Mouse (Mus musculus): Measurements from ENCODE around the gene Prpf6.

Gene Prpf6

DNA sequence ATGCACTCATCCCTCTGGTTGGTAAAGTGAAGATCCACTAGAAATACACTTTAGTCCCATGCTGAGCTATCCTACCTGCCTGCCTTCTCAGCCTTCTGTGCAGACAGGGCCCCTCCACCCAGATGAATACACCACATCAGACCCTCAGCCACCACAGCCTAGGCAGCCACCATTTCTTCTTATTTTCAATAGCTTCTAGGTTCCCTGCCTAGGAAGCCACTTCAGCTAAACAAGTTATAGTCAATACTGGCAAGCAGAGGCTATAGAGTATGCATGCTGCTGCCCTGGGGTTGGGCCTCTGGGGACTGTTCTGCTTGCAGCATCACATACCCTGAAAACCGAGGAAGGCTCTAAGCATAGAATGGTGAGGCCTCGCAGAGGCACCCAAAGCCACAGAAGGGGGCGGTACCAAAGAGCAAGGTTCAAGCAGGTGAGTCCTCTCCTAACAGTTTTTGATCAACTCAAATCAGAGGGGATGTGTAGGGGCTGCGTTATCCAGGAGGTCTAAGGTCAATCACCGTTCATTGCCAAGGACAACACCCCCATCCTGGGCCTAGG, at the start of gene Prpf6:
Gene Prpf6 (plus strand): TSS at position 341 of the 558 bp plus-strand sequence.
- no peak for DNase-seq (ENCODE audit: low spot score)

DNA sequence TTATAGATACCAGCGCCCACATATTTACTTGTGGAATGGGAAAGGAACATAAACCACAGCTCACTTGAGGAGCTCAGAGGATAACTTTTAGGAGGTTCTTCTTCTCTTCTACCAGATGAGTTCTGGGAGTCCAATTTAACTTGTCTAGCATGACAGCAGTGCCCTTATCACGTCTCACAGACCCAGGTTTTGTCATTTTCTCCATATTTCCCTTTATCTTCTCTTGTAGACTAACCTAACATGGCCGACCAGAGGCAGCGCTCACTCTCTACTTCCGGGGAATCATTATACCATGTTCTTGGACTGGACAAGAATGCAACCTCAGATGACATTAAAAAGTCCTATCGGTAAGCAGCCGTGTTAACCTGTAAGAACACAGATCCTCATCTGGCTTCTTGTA, 45.5 kb upstream of the Prpf6 start:
- no peak for DNase-seq (ENCODE audit: low spot score)

DNA sequence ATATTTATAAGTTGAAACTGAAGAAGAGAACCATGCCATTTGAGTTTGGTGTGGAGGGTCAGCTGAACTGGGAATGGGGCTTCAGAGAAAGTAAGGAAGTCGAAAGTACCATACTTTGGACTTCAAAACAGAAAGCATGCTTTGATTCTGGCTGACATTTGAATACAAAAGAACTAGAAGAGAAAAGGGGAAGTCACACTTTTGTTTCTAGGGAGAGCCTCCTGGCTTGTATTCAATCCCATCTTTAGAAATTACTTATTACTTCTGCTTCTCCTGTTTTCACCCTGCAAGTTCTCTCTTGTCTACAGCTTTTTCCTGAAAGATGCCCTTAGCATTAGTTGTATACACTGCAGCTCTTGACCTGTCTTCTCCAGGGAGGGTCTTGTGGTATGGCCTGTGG, 43.4 kb upstream of the Prpf6 start:
- no peak for DNase-seq (ENCODE audit: low spot score)

DNA sequence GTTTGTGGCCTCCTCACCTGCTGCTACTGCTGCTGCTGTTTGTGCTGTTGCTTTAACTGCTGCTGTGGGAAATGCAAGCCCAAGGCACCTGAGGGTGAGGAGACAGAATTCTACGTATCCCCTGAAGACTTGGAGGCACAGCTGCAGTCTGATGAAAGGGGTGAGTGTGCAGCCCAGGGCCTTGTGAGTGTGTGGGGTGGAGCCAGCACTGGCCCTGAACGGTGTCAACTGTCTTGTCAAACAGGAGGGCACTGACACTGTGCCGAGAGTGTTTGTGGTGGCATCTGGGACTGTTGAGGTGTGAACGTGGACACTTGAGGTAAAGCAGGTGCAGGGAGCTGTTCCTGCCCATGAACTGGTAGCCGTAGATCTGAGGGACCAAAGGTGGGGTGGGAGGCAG, 43.0 kb upstream of the Prpf6 start:
- DNase-seq (ENCODE audit: low spot score), result no peak

DNA sequence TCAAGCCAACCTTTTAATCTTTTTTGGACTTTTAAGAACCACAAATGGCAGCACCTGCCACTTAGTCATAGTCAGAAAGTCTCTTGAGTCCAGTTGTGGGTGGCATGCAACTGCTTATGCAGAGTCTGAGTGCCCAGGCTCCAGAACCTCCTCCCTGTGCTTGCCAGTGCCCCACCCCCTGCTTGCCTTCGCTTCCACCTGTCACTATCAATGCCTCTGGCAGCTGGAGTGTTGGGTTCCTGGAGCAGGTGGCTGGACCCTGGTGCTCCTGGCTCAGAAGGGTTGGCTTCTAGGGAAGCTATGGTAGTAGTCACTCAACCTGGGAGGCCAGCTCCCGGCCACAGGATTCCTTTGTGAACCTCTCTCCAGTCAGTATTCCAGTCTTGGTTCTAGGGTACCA, 41.4 kb upstream of the Prpf6 start:
- DNase-seq (ENCODE audit: low spot score), result no peak

DNA sequence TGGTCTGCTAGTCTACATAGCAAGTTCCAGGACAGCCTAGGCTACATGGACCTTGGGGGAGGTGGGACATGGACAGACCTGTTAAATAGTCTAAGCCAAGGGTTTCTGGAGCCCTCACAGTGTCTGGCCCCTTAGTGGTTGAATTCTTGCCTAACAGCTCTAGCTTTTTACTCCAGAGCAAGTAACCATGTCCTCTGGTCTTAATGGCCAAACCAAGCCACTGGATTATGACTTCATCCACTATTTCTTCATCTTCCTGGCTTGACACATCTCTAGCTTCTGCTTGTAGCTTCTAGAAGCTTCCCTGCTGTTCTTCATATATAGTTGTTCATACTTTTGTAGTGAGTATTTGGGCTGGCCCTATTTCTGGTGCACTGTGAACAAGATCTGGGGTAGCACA, 37.9 kb upstream of the Prpf6 start:
- DNase-seq (ENCODE audit: low spot score), result no peak

DNA sequence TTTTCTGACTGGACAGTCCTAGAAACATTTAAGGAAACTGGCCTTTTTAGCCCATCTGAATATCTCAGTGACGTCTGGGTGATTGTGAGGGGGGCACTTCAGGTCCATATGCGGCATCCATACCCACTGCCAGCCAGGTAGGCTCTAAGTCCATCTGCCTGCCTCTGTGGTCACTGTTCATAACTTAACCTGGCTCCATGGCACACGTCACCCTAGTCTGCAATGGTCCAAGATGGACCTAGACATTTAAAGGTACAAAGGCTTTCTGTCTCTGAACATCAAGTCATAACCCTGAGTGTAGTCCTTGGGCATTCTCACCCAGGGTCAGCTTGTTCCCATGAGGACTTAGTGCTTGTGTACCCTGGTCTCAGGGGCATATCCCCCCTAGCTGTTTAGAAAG, 24.3 kb upstream of the Prpf6 start:
- no peak for DNase-seq (ENCODE audit: low spot score)

DNA sequence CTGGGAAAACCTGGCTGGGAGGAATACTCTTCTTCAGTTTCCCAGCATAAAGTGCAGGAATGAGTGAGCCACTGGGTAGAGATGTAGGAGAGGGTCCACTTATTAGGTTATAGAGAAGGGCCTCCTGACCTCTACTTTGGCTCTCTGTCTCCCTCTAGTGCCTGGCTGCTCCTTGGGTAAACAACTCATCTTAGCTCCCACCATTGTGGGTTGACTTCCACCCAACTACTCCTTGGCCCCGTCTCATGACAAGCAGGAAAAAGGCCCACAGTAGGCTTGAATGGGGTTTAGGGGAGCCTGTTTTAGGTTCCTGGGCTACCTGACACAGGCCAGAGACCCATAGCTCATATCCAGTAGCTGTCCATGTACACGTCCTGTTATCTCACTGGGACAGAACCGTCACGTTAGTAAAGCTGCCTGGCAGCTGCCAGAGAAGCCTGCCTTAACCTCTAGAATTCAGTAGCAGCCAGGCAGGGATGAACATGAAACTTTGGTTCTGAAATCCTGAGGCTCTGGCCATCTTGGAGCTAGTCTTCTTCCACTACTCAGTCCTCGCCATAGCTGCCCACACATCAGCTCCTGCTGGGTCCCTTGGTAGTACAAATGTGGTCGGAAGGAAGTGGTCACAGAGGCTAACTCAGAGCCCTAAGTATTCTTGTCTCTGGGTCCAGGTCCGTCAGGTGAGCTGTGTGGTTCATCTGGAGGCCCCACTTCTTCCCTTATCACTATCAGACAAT, 23.2 kb upstream of the Prpf6 start:
- DNase-seq (ENCODE audit: low spot score), result peak; percentile 78

DNA sequence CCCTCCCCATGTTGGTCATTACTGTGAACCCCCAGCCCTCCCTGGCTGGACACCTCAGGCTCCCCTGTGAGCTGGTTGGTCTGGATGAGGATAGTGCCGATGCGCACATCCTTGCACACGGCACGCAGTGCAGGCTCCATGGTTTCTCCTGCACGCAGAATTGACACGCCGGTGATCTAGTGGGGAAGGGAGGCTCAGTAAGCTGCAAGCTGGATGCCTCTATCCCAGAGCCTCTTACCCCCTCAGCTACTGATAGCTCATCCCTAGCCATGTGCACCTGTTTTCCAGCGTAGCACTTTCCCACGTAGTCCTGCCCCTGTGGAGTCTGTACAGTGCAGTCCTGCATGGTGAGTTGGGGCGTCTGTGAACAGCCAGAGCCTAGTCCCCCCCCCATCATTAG, 21.8 kb upstream of the Prpf6 start:
- no peak for DNase-seq (ENCODE audit: low spot score)

DNA sequence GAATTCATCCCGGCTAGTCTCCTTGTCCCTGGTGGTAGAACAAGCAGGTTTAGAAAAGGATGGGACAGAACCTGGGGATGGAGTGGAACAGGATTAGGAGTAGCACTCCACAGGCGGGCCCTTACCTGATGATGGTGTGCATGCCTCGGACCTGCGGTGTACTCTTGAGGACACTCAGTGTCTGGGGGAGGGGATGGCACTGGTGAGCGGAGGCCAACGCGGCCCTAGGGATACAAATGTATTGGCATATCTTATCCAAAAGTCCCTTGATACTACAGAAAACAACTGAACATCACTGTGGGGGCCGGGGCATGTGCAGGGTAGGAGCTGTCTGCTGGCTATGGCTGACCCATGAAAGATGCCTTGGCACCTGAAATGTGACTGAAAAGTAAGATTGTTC, 21.3 kb upstream of the Prpf6 start:
- no peak for DNase-seq (ENCODE audit: low spot score)

DNA sequence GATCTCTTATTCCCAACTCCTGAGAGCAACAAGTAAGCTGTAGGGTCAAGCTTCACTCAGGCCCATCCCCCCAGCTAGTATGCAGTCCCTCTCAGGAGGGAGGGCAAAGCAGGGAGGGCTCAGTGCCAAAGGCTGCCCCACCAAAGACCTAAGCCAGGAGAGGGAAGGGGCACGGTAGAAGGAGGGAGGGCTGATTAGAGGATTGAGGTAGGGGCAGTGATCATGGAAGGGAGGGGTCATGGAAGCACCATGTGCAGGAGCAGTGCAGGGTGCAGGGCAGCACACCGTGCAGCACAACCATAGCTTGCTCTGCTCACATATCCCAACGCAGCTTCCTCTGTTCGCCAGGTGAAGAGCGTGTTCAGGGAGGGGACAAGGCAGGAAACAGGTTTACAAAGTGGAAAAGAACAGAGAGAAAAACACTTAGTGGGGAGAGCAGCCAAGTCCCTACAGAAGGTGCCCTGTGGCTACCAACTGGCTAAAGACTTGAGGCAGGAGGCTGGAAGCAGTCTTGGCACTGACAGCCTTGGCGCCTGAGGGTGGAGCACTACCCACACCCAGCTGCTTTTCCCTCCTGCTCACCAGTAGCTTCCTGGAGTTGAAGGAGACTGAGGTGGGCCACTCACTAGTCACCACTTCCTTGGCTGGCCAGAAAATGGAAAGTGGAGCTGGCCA, 20.6 kb upstream of the Prpf6 start:
- DNase-seq (ENCODE audit: low spot score), result no peak

DNA sequence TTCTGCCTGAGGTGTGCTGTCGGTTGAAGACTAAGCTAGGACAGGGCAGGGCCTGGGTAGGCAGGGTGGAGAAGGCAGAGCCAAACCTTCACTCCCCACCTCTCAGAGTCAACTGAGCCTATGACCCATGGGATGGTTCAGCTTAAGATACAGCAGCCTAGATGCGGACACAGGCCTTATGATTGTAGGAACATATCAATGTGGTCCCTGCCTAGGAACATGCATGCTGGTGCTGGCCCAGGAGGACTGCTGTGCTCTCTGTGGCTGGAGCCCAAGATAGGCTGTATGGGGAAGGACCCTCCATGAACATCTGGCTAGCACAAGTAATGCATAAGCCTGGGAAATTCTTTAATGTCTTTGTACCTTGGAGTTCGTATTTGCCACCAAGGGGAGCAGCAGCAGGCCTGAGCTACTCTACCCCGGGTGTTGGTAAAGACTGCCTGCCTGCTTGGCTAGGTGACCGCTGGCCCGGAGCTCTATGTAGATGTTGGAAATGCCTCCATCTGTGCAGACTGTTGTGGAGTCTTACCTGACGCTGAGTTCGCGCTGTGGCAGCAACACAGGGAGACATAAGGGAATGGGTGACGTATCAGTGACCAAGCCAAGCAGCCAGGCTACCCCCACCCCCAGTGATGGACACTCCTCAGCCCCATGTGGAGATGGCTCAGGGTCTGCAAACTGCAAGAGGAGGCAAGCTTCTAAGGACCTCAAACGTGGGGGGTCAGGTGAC, 19.6 kb upstream of the Prpf6 start:
- DNase-seq (ENCODE audit: low spot score), result no peak

DNA sequence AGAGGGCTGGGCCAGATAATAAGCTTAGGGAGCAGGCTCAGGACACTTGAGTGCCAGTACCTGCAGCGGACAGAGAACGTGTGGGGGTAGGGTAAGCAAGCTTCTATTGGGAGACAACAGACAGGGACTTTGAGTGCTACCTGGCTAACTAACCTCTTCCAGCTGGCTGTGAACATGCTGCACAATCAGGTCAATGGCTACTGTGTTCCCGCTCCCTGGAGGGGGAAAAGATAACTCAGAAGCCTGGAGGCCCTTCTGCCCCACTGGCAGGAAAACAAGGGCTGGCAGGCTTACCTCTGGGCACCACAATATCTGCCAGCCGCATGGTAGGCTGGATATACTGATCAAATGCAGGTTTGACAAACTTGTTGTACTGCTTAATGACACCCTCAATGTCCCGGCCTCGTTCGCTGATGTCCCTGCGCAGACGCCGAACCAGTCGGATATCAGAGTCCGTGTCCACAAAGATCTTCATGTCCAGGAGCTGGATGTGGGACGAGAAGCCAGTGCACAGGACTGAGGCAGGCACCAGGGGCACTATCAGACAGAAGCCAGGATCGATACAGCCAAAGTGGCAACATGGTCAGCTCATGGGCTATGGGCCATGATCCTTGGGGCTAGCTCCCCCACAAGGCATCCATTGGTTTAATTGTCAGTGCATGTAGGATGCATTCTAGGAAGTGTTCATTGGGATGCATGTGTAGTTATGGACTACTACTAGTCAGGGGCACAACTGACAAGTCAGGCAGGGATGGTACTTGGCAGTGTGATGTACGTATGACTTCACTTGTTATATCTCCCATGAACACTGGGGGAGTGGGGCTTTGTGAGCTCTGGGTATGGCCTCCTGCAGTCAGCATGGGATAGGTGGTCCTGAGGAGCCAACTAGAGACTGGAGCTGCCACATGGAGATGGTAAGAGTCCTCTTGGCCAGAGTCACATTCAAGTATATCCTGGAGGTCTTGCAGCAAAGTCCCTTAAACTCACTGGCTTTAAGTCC, 18.4 kb upstream of the Prpf6 start:
- no peak for DNase-seq (ENCODE audit: low spot score)

DNA sequence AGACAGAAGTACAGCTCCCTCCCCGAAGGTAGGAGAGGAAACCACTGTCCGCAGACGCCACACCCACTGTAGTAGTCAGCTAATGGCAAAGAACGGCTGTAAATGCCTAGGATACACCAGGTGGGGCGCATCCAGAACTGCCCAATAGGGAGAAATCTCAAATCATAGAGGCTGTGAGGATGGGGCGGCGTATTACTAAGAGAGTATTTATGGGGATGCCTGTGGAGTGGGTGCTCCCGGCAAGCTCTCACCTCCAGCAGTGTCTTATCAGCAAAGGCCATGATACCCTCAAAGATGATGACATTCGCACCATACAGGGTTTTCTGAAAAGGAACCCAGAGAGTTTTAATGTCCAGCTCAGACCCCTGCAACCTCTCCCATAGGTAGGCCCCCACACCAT, 17.7 kb upstream of the Prpf6 start:
- no peak for DNase-seq (ENCODE audit: low spot score)

DNA sequence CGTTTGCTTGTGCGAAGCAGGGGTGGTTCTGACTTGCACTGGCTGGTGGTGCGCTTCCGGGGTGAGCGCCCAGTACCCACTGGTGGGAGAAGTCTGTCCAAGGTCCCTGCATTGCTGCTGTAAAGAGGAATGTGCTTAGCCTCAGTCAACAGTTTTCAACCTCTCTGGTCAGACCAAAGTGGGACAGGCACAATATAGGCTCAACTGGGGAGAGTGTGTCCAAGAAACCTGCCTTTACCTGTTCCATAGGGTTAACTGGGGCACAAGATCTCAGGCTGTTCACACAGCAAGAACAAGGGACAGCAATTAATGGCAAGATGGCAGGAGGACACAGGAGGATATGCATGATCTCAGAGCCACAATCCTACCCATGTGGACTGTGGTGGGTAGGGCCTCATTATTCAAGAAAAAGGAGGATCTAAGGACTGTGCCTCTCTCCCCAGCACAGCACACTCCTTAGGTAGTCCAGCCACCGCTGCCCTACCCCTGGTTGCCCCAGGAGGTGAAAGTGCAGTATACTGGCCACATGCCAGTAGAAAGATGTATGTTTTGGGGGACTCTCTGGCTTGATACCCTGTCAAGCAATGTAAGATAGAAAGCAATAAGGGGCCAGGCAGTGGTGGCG, 16.6 kb upstream of the Prpf6 start:
- DNase-seq (ENCODE audit: low spot score), result no peak

DNA sequence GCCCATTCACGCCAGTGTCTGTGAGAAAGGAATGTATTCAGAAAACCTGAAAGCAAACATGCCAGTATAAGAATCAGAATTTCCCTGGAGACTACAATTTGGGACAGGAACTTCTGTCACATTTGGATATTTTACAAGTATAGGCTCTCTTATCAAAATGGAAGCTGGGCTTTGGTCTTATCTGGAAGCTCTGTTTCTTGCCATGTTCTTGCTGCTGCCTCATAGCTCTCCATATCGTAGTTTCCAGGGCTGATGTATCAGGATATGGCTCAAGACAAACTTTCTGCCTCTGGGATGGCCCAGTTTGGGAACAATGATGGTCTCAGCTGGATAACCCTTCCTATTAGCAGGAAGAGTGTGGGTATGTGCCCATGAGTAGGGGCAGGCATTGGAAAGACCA, 15.1 kb upstream of the Prpf6 start:
- no peak for DNase-seq (ENCODE audit: low spot score)

DNA sequence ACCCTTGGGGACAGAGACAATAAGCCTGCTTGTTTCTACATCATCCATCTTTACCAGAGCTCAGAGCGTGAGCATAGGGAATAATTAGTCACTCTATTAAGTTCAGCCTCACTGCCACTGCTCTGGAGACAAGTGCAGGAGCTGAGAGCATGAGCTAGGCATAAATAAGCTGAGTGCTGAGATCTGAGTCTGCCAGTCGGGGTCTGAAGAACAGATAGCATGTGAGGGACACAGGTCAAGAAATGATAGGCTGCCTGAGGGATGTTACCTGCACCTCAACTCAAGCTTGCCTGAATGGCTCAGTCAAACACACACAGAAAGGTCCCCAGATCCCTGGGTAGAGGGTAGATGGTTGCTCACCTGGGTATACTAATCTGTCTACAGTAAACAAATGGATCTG, 14.5 kb upstream of the Prpf6 start:
- DNase-seq (ENCODE audit: low spot score), result no peak

DNA sequence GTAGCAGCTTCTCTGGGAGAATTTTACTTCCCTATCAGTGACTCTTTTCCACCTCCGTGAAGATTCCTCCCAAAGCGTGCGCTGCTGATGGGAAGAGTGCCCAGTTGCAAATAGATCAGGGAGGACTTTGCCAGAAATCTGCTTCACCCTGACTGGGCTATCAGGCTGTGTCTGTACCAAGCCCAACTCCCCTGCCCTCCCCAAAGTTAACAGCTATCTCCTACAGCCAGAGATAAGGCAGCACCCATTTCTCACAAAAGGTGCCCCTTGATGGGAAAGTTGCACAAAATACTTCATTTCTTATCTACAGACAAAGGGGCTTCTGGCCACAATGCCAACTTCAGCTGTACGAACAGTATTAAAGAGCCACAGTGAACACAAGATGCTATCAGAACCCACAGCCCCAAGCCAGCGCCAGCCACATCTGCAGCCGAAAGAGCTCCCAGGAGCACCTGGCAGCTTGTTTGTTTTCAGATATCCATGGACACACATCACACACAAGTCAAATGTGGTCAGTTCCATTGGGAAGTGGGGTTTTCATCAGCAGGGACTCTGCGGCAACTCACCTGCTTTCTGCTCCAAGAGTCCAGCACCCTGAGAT, 13.6 kb upstream of the Prpf6 start:
- no peak for DNase-seq (ENCODE audit: low spot score)

DNA sequence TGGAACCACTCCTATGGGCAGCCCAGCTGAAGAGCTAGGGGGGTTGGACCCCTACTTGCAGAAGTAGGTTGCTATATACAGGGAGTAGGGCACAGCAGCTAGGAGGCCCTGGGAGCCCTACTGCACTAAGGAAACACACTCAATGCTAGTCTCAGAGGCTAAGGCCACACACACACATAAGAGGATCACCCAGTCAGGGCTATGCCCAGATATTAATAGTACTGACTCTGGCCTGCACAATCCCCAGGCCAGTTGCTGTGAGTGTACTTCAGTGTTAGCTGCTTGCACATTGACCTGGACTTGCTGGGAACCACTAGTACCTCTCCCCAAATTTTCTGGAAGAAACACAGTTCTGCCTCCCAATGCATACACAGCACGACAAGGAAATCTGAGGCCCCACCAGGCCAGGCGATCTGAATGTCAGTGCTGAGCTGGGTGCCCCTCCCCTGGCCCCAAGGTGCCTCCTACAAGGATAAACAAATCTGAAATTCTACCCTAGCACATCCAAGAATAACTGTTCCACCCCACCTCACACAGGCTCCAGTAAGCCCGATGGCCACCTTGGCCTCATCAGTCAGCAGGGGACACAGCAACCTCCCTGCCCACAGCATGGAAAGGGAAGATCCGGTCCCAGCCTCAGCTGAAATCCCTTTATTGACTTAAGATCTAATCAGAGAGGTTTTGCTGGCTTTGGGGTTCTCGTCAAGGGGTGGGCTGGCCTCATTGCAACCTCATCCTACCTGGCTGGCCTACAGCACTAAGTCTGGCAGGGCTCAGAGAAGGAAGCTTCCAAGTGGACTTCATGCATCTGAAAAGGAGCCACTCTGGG, 12.7 kb upstream of the Prpf6 start:
- no peak for DNase-seq (ENCODE audit: low spot score)

DNA sequence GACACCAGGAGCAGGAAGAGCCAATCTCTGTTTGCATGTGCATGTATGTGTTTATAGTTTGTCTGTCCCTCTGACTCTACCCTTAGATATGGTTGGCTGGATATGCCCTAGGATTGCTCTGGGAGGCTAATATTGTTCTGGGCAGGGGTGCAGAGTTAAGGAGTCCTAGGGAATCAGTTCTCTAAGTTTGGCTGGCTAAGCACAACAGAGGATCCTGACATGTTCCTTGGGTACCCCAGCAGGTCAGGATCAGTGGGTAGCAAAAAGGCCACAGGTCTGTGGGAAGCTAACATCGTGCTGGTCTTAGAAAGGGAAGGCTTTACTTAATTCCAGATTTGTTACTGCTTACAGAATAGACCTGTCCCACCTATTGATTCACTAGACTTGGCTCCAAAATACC, 12.0 kb upstream of the Prpf6 start:
- no peak for DNase-seq (ENCODE audit: low spot score)

All from retina, embryonic 14.5 days (tissue).